Mouse (Mus musculus): ENCODE measurements around the gene Sptbn1. TPM values are rescaled to one million over a fixed set of nuclear protein-coding genes. Genes with fewer than 3 reads are reported as not detected.

Sptbn1 gene
- polyA plus RNA-seq, 1 experiment: 342 TPM

DNA sequence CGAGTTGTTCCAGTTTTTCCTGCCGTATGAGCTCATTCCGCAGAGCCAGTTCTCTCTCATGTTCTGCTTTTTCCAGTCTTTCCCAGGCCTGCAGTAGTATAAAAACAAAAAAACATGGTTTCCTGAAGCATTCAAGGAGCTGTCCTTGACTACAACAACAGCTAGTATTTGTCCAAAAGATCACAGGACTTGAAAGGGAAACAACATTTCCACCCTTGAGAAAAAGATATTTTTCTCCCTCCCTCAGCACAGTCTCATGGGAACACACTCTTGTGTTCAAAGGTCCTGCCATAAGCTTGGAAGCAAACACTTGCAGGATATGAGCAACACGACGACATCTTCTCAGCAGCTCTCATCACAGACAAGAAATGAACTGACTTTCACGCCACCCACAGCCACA lies 124.9 kb downstream of the Sptbn1 start:
- no peak for DNase-seq (ENCODE audit: extremely low spot score in 1 of 2, low spot score in 1 of 2)

DNA sequence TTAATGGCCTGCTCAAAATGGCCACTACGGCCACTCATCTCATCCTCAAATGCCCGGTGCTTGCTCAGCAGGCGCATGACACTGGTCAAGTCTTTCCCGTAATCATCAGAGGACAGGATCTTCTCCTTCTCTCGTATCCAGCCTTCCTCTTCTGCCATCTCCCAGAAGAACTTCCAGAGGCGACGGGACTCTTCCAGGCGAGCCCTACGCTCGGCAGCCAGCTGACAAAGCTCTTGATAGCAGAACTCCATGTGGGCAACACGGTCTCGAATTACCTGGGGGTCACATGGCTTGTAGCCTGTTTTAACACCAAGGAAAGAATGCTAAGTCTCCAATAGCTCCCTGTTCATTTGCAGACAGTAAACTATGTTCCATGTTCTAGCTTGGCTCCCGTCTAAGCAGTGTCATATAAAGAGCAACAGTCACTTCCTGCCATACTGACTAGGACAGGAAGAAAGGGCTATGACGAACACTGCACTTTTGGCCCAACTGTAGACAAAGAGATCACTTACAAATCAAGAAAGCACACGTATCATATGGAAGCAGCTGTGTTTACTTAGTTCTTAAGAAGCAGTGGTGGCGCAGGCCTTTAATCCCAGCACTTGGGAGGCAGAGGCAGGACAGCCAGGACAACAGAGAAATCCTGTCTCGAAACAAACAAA lies 128.7 kb downstream of the Sptbn1 start:
- DNase-seq (ENCODE audit: extremely low spot score in 1 of 2, low spot score in 1 of 2): no peak

GRCm38 (mm10) chr11:30137081-30137480 lies 130.9 kb downstream of the Sptbn1 start:
- no peak for DNase-seq (ENCODE audit: extremely low spot score in 1 of 2, low spot score in 1 of 2)

- DNase-seq (ENCODE audit: extremely low spot score in 1 of 2, low spot score in 1 of 2): no peak
These were observed 133.9 kb downstream of the Sptbn1 start for GRCm38 (mm10) chr11:30134058-30134457.

DNA sequence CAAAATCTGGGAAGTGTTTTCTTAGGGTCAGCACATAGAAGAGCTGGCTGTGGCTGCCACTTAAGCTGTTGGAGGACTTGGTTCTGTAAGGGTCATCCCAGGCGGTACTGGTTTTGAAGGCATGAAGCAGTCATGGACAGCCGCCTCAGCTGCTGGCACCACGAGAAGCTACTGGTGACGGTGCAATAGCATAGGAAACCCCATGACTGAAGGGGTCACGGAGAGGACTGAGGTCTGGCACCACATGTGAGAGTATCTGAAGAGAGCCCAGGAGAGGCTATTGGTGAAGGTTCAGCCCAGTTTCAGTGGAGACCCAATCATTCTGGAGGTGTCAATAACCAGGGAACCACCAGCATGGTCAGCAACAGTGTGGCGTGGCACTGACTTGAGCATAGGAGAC lies 135.4 kb downstream of the Sptbn1 start:
- DNase-seq (ENCODE audit: extremely low spot score in 1 of 2, low spot score in 1 of 2): no peak

- DNase-seq (ENCODE audit: extremely low spot score in 1 of 2, low spot score in 1 of 2): no peak
These were observed 136.3 kb downstream of the Sptbn1 start for GRCm38 (mm10) chr11:30131640-30132039.

DNA sequence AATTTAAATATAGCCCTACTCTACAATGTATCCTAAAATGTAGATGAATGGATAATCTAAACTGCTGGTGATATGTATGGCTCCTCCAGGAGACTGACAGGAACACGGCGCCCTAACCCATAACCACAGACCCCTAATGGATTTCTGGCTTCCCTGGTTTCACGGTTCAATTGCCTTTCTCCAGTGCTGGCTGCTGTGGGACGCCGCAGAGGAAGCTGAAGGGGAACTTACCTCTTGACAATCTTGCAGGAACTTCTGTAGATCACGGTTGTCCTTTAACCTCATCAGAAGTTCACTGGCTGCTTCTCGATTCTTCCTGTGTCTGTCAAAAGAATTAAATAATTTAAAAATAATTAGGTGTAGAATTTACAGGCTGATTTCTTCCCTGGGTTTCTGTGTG lies 138.6 kb downstream of the Sptbn1 start:
- DNase-seq (ENCODE audit: extremely low spot score in 1 of 2, low spot score in 1 of 2): no peak

DNA sequence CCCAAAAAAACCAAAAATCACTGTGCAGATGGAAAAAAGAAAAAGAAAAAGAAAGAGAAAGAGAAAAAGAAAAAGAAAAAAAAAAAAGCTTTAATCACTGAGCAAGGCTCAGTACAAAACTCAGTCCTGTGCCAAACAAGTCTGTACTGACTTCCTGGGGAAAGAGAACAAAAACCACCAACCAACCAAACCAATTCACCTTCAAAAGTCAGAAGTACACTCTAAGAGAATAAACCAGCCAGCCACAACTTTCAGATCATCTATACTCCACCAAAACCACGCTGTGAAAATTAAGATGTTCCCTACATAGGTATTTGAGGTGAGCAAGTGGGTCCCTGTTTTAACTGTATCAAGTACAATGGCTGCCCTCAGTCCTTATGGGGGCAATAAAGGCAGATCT lies 141.1 kb downstream of the Sptbn1 start:
- DNase-seq (ENCODE audit: extremely low spot score in 1 of 2, low spot score in 1 of 2): no peak

GRCm38 (mm10) chr11:30118038-30118437 lies 149.9 kb downstream of the Sptbn1 start:
- no peak for DNase-seq (ENCODE audit: extremely low spot score in 1 of 2, low spot score in 1 of 2)

GRCm38 (mm10) chr11:30113631-30114030 lies 154.3 kb downstream of the Sptbn1 start:
- peak in 1 of 2 experiments; percentile 58 for DNase-seq (ENCODE audit: extremely low spot score in 1 of 2, low spot score in 1 of 2)

DNA sequence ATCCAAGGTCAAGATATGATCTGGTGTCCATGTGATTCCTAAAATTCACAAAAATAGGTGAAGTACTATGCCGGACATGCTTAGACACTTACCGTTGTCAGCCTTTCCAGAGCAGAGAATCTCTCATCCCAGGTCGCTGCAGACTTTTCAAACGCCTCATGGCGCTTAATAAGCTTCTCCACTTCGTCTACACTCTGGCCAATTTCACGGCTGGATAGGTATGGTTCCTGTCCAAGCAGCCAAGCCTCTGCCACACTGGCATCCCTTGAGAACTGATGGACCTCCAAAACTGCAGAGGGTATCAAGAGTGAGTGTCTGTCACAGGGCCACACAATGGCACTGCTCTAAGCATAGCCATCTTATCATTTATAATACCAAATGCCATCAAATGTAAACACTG lies 157.3 kb downstream of the Sptbn1 start:
- no peak for DNase-seq (ENCODE audit: extremely low spot score in 1 of 2, low spot score in 1 of 2)

- no peak for DNase-seq (ENCODE audit: extremely low spot score in 1 of 2, low spot score in 1 of 2)
These were observed 163.8 kb downstream of the Sptbn1 start for GRCm38 (mm10) chr11:30104177-30104576.

DNA sequence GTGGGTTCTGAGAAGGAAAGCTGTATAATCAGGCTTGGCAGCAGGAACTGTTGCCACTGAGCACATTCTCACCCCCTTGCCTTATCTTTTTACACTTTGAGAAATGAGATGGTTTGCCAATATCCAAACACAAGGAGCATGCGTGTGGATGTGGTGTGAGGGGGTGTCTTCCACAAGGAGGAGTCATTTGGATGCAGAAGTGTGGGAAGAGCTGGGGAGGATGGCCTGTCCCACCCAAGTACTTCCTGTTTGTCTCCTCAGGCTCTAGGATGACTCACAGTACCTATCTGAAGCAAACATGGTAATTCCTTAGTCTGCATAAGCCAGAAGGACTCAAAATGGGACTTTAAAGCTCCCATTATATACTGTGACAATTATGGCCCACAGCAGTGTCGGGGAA lies 165.4 kb downstream of the Sptbn1 start:
- DNase-seq (ENCODE audit: extremely low spot score in 1 of 2, low spot score in 1 of 2): peak; percentile 19 to 72

- no peak for DNase-seq (ENCODE audit: extremely low spot score in 1 of 2, low spot score in 1 of 2)
These were observed 166.2 kb downstream of the Sptbn1 start for GRCm38 (mm10) chr11:30101796-30102195.

DNA sequence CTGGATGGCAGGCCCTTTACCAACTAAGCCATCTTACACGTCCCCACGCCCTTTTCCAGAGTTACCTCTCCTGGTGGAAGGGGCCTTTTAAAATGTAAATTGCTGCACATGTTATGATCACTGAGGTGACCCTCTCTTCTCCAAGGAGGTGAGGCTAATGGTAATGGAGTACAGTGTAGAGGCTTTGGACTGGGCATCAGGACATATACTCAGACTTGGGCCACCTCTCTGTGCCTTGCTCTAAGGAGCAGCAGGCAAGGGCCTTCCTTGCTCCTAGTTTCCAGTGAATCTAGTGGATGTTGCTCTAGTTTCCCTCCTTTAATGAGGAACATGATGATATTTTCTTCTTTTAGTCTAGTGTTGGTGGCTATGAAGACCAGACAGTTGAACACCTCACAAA lies 166.8 kb downstream of the Sptbn1 start:
- DNase-seq (ENCODE audit: extremely low spot score in 1 of 2, low spot score in 1 of 2): no peak

GRCm38 (mm10) chr11:30099916-30100315 lies 168.1 kb downstream of the Sptbn1 start:
- DNase-seq (ENCODE audit: extremely low spot score in 1 of 2, low spot score in 1 of 2): no peak

DNA sequence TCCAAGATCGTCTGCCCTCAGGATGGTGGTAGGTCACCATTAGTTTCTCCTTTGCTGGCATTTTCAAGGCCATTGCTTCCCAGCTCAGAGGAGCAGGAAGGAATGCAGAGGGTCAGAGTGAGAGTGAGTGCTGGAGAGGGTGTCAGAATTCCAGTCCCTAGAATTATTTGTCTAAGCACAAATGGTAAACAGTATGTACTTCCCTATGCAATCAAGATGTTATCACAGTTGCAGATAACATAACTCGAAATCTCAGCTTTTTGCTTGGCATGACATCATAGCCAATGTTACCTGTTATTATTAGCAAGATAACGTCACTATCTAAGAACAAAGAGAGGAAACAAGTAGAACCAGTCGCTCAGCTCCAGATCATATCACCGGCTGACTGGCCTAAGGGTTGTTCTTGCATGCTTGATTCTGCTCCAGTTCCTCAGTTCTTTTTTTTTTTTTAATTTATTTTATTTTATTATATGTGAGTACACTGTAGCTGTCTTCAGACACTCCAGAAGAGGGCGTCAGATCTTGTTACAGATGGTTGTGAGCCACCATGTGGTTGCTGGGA lies 172.7 kb downstream of the Sptbn1 start:
- no peak for DNase-seq (ENCODE audit: extremely low spot score in 1 of 2, low spot score in 1 of 2)

GRCm38 (mm10) chr11:30091892-30092291 lies 176.1 kb downstream of the Sptbn1 start:
- no peak for DNase-seq (ENCODE audit: extremely low spot score in 1 of 2, low spot score in 1 of 2)

DNA sequence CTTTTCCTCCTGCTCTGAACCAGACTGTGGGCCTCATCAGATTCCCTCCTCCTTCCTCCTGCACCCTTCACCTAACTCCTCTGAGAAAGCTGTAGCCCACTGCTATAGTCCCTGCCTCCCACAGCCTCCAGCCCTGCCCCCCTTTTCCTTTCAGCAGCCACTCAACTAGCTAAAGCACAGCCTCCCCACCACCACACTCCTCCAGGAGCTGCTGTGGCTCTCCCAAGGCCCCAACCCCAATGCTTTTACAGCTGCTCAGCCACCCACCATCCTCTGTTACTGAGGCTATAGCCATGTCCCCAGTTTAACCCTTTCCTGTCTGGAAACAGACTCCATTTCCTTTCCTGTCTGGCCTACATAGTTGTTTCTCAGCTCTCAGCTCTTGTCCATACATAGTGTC lies 182.9 kb downstream of the Sptbn1 start:
- no peak for DNase-seq (ENCODE audit: extremely low spot score in 1 of 2, low spot score in 1 of 2)

GRCm38 (mm10) chr11:30057299-30057698 lies 210.7 kb downstream of the Sptbn1 start:
- DNase-seq (ENCODE audit: extremely low spot score in 1 of 2, low spot score in 1 of 2): peak in 1 of 2 experiments; percentile 5
